Mouse (Mus musculus) T-helper 2 cell (primary cell): ENCODE measurements around the gene Islr.
"Not testable (repeated sequence)": the region's sequence is repeated elsewhere in the genome, so short reads cannot be mapped to it uniquely, and the experiment has no call there.

Experiments used
- in situ Hi-C: fragments of 300-600 bp; cut with MboI, MseI; formaldehyde crosslinking; loops from one replicate; pipeline ENCODE4 v1.15.1; 2025; ENCODE audit warnings: high pct_unique_total_duplicates

Gene Islr

GRCm38 (mm10) chr9:58203516-58204447 lies at the start of gene Islr, which contains the start of gene Islr2:
TSS of gene Islr (minus strand) at chr9:58204306.
TSS of gene Islr2 (minus strand) at chr9:58204319.
- in situ Hi-C loops, result no loop called here

GRCm38 (mm10) chr9:58253805-58254122 lies 49.7 kb upstream of the Islr start:
- in situ Hi-C loops, result not testable (repeated sequence)

GRCm38 (mm10) chr9:58253033-58253804 lies 49.1 kb upstream of the Islr start, which contains the start of gene Stoml1:
TSS of gene Stoml1 (plus strand) at chr9:58253164.
- in situ Hi-C loops, result no loop called here

- in situ Hi-C loops, result not testable (repeated sequence)
Observed at GRCm38 (mm10) chr9:58250730-58251129, 46.6 kb upstream of the Islr start.

DNA sequence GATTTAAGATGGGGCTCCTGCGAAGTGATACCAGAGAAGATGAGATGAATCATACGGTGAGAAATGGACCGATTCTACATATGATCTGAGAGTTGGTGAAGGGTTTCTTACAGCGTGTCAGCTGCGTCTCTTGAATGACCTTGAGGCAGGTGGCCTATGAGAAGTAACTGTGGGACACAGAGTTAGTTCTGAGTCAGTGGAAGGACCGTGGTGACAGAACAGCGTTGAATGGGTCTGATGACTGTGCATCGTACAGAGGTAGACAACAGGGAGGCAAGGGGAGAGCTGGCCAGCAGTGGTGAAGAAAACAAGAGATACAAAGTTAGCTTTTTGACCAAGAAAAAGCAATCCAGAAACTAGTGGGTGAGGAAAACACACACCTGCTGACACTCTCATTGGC lies 46.2 kb upstream of the Islr start:
- in situ Hi-C loops, result no loop called here

DNA sequence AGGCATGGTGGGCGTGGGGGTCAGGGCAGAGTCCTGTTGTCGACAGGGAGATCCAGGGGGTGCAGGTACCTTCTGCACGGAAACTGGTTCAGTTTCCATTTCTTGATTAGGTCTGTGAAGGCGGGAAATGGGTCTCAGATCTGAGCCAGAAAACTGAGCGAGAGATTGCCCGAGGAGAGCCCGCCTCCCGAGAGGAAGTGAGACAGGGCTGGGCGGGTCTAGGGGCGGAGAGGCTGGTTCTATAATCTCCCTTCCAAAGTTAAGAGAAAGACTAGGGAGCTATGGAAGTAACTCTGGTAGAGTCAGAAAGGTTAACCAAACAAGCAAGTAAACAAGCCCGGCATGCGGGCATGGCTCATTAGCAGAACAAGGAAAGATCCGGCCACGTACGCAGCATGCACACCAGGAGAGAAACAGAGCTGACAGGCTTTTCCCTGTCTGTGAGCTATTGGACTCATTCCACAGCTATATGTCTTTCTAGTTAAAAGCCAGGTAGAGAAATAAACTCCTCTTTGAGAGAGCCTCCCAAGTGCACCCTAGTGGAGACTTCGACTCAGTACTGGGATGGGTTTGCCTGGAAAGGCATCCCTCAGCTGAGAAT lies 45.6 kb upstream of the Islr start, which contains the start of gene Pml:
TSS of gene Pml (minus strand) at position 195 of the 601 bp plus-strand sequence.
- in situ Hi-C loops, result no loop called here

DNA sequence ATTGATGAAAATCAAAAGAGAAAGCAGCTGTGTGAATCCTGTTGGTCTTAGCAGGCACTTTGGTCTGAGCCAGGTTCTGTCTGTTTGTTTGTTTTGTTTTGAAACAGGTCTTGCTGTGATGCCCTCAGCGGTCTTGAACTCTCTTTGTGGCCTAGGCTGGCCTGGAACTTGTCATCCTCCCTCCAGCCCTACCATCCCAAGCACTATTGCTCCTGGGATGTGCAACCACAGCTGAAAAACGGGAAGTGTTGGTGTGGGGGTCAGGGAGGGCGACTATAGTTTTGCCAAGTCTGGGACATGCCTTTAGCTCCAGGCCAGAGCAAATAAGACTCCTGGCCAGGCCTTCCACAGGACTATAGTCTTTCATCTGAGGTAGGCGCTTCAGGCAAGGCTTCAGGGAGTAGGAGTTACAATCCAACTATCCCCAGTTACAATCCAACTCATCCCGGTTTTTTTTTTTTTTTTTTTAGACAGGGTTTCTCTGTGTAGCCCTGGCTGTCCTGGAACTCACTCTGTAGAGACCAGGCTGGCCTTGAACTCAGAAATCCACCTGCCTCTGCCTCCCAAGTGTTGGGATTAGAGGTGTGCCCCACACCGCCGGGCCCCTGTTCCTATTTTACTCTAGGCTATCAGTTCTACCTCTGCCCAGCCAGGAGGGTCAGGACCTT lies 44.8 kb upstream of the Islr start:
- in situ Hi-C loops, result no loop called here

- in situ Hi-C loops, result no loop called here
Observed at GRCm38 (mm10) chr9:58247064-58247759, 43.1 kb upstream of the Islr start.

DNA sequence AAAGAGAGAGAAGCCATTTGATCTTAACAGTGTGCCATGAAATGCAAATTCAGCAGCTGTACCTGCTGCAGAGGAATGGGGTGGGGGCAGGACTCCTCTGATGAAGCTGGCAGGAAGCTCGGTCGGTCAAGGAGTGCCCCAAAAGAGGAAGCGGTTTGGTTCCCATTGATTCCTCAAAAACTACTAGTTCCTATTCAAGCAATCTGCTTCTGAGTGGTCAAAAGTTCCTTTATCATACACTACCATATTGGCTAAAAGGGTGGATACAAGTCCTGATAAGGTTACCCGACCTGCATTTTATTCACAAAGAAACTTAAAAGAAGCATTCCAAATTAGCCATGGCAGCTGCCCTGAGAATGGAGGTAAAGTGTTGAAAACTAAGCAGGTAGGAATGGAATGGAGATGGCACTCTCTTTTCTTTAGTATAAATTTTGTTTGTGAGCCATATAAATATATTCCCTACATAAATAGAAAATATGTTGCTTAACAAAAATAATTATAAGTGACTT lies 42.0 kb upstream of the Islr start:
- in situ Hi-C loops, result no loop called here

GRCm38 (mm10) chr9:58243696-58244095 lies 39.6 kb upstream of the Islr start:
- in situ Hi-C loops, result no loop called here

- in situ Hi-C loops, result no loop called here
Observed at GRCm38 (mm10) chr9:58242696-58243095, 38.6 kb upstream of the Islr start.

DNA sequence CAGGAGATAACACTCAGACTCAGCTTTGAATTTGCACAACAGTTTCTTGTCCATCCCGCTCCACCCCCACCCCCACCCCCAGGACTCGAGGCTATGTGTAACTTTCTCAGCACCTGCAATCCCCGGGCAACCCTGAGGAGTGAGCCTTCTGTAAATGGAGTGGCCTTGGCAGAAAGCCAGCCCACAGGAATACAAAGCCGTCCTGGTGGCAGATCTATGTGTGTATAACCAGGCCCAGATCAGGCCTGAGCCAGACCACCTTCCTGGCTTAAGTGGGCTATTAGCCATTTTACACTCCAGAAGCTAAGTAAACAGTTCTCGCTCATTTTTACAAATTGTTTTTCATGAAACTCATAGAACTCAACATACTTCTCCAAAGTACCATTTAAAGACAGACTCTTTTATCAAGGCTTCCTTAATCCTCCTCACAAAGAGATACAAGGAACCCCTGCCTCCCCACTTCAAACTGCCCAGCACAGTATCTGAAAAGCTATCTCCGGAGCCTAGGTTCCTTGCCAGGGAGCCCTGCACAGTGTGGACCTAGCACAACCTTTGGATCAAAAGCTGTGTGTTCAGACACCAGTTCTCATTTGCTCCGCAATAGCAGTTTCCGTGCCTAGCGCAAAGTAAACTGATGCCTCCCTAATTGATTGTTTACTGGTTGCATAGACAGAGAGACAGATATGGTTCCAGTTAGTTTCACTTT lies 37.8 kb upstream of the Islr start:
- in situ Hi-C loops, result no loop called here

DNA sequence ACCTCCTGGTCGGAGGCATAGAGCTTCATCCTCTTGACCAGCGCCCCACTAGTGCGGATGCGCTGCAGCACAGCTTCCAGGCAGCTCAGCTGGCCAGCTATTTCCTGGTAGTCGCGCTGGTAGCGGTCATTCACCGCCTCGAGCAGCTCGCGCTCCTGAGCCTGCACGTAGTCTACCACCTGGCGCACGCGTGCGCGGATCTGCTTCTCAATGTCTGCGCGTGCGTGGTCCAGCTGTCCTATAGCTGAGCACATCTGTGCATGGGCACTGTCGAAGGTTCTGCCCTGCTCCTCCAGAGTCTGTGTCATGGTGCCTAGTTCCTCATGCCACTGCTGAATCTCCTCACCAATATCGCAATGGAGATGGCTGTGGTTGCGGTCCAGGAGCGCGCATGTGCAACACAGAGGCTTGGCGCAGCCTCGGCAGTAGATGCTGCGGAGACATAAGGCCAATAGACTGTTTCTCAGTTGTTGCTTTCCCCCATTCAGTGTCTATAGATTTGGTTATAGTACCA lies 30.5 kb upstream of the Islr start:
- in situ Hi-C loops, result loop anchor here (5.0 kb wide), 1 partner anchor 48 kb away; no protein-coding TSS in a partner anchor

DNA sequence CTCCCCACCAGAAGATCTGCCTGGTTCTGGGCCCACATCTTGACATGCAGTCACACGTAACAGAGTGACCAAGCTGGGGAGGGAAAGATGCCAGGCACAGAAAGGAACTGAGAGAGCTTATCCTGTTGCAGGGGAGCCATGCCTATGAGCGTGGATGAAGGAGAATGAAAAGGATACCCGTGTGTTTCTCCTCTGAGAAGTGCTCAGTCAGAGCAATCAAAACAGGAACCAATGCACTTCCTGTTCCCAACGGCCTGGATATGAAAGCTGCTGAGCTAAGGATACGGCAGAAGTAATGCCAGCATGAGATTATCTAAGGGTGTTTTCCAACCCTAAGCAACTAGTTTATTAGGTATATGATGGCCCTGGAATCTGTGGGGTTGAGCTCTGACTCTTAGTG lies 28.3 kb upstream of the Islr start:
- in situ Hi-C loops, result loop anchor here (5.0 kb wide), 1 partner anchor 50 kb away; no protein-coding TSS in a partner anchor

DNA sequence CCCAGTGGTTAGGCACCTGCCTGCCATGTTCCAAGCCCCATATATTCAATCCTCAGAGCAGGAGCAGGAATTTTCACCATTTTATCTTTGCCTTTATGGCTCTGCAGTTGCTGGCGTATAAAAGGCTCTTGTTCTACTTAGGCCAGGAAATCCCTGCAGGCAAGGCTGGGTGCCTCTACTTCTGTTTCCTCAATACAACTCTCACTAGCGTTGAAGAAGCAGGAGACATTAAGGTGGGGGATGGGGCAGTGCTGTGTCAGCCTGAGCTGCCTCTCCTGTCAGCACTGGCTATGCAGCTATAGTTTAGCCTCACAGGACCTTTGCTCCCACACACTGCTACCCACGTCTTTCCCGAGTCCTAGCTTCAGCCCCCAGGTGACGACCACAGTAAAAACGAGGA lies 27.6 kb upstream of the Islr start:
- in situ Hi-C loops, result loop anchor here (5.0 kb wide), 1 partner anchor 51 kb away; no protein-coding TSS in a partner anchor

DNA sequence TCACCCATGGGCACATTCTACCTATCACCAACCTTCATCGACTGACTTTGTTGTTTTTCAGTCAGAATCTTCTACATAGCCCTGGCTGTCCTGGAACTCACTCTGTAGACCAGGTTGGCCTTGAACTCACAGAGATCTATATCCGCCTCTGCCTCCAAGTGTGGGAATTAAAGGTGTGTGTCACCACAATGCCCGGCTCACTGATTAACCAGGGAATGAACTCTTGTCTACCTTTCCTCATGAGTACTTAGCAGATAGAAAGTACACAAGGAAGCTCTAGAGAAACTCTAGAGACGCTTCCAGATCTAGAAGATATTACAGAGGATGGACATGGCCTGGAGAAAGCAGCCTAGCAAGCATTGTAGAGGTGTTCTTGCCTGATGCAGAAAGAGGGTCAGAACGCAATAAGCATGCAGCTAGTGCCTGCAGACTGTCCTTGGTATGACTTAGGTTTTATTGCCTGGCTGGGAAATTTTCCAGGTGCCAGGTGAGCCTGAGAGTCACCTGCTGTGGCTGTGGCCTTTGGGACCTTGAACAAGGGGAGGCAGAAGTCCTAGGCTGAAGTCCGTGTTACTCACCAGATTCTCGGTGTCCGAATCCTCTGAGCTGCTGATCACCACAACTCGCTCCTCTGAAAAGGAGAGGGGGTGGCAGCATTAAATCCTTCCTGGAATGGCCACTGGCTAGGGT lies 24.8 kb upstream of the Islr start:
- in situ Hi-C loops, result no loop called here

- in situ Hi-C loops, result no loop called here
Observed at GRCm38 (mm10) chr9:58225915-58226913, 22.1 kb upstream of the Islr start.

DNA sequence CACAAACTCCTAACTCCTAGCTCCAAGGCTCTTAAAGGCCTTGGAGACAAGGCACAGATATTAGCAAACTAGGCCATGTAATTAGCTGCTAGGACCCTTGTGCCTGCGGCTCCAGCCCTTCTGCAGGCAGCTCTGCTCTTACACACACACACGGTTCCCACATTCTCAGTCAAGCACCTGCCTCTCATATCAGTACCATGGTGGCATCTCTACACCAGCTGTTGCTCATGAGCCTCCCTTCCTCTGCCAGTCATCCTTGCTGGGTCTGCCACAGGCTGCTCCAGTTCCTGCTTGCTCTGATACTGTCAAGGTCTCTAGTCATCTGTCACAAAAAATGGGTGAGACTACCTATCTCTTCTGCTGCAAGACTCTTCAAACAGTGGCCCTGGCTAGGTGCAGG lies 20.2 kb upstream of the Islr start:
- in situ Hi-C loops, result no loop called here
